Mouse (Mus musculus): ENCODE measurements at regions not wholly inside any gene's neighbourhood (a gene's known extent, or its start where the extent isn't known, plus 50 kb on each side); places are given as distances from the start of the nearest gene placed in this dataset.
"Not testable (repeated sequence)": the region's sequence is repeated elsewhere in the genome, so short reads cannot be mapped to it uniquely, and the experiment has no call there.

- H3K4me1 ChIP-seq (ENCODE audit: control insufficient read depth, insufficient read depth, low read length), result no peaks in the 10 kb centered on the region
- no peak overlapping the region for H3K4me3 ChIP-seq (replicated peaks; ENCODE audit: insufficient read depth, low read depth, low read length)
- TF ChIP-seq POLR2A (IDR thresholded peaks at IDR 0.05; ENCODE audit: borderline replicate concordance, insufficient read depth, low read length), result no peak
- no peak for TF ChIP-seq CTCF (IDR thresholded peaks at IDR 0.05; ENCODE audit: borderline replicate concordance, insufficient read depth, low read depth, low read length)
- no peak overlapping the region for H3K27ac ChIP-seq (ENCODE audit: insufficient read depth, low read length)
- no peak for DNase-seq
- no peaks in the 10 kb centered on the region for H3K27me3 ChIP-seq (ENCODE audit: control insufficient read depth, insufficient read depth, low read length)
Measured at GRCm38 (mm10) chr11:48724068-48724467, 76.1 kb upstream of the Rack1 start.

GRCm38 (mm10) chr11:48730826-48731225 lies 69.3 kb upstream of the Rack1 start:
- H3K4me3 ChIP-seq (replicated peaks; ENCODE audit: insufficient read depth, low read depth, low read length); H3K27me3 ChIP-seq (ENCODE audit: control insufficient read depth, insufficient read depth, low read length); H3K4me1 ChIP-seq (ENCODE audit: control insufficient read depth, insufficient read depth, low read length); H3K27ac ChIP-seq (ENCODE audit: insufficient read depth, low read length); DNase-seq: not testable (repeated sequence)
- 87% methylated on average over 4 of the region's 4 CpGs for WGBS

GRCm38 (mm10) chr11:48746503-48746902 lies 53.6 kb upstream of the Rack1 start:
- WGBS, result 98% methylated on average over 1 of the region's 1 CpGs
- no peaks in the 10 kb centered on the region for H3K27me3 ChIP-seq (ENCODE audit: control insufficient read depth, insufficient read depth, low read length)

GRCm38 (mm10) chr11:48748066-48748465 lies 52.1 kb upstream of the Rack1 start:
- no peaks in the 10 kb centered on the region for H3K4me1 ChIP-seq (ENCODE audit: control insufficient read depth, insufficient read depth, low read length)
- WGBS, result 75% methylated on average over 2 of the region's 2 CpGs
- no peak overlapping the region for H3K4me3 ChIP-seq (replicated peaks; ENCODE audit: insufficient read depth, low read depth, low read length)
- TF ChIP-seq POLR2A (IDR thresholded peaks at IDR 0.05; ENCODE audit: borderline replicate concordance, insufficient read depth, low read length), result no peak
- H3K27me3 ChIP-seq (ENCODE audit: control insufficient read depth, insufficient read depth, low read length), result no peaks in the 10 kb centered on the region
- no peak overlapping the region for H3K27ac ChIP-seq (ENCODE audit: insufficient read depth, low read length)
- DNase-seq, result no peak

More at GRCm38 (mm10) chr11:48746503-48746902, 53.6 kb upstream of the Rack1 start:
- Histone ChIP-seq H3K4me1 (ENCODE audit: control insufficient read depth, insufficient read depth, low read length) (no peaks in the 10 kb centered on the region), H3K27ac (ENCODE audit: insufficient read depth, low read length) (no peak overlapping the region), H3K4me3 (replicated peaks; ENCODE audit: insufficient read depth, low read depth, low read length) (no peak overlapping the region)
- TF ChIP-seq POLR2A (IDR thresholded peaks at IDR 0.05; ENCODE audit: borderline replicate concordance, insufficient read depth, low read length) (no peak), CTCF (IDR thresholded peaks at IDR 0.05; ENCODE audit: borderline replicate concordance, insufficient read depth, low read depth, low read length) (no peak)
- no peak for DNase-seq

Data from cerebellum, adult 2 months (tissue).